Mouse (Mus musculus): Measurements from ENCODE around the gene Gm20831.
"Not testable (repeated sequence)": the region's sequence is repeated elsewhere in the genome, so short reads cannot be mapped to it uniquely, and the experiment has no call there.

Gm20831 gene

GRCm38 (mm10) chrY:17874441-17874840 lies at the start of gene Gm20831, which contains the start of gene Gm20772:
Gene Gm20831 (plus strand): TSS chrY:17874741.
Gene Gm20772 (plus strand): TSS chrY:17874741.
- not testable (repeated sequence) for TF ChIP-seq GATA4 (IDR thresholded peaks at IDR 0.05; ENCODE audit: insufficient replicate concordance, low read length)

GRCm38 (mm10) chrY:17846166-17846565 lies 28.4 kb upstream of the Gm20831 start, which contains the start of gene Gm21904:
Gene Gm21904 (minus strand): TSS chrY:17846266.
- not testable (repeated sequence) for TF ChIP-seq GATA4 (IDR thresholded peaks at IDR 0.05; ENCODE audit: insufficient replicate concordance, low read length)

DNA sequence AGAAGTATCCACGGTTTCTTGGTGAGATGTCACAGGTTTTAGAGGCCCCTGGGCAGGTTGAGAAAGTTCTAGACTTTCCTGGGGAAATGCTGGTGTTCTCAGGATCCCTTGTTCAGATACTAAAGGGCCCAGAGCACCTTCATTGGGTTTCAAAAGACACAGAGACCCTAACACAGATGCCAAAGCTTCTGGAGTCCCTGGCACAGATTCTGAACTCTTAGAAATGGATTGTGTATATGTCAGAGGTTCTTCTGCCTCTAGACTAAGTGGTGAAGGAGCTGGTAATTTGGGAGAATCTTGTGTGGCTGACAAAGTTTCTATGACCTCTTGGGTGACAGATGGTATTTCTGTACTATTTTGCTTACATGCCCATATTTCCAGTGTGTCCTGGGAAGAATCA lies 62.7 kb downstream of the Gm20831 start, which contains the start of gene Srsy:
Gene Srsy (minus strand): TSS at position 101 of the 400 bp plus-strand sequence.
- not testable (repeated sequence) for TF ChIP-seq GATA4 (IDR thresholded peaks at IDR 0.05; ENCODE audit: insufficient replicate concordance, low read length)

Measured in liver, adult (tissue).